Mouse (Mus musculus): Measurements from ENCODE around the gene Unkl.

DNA sequence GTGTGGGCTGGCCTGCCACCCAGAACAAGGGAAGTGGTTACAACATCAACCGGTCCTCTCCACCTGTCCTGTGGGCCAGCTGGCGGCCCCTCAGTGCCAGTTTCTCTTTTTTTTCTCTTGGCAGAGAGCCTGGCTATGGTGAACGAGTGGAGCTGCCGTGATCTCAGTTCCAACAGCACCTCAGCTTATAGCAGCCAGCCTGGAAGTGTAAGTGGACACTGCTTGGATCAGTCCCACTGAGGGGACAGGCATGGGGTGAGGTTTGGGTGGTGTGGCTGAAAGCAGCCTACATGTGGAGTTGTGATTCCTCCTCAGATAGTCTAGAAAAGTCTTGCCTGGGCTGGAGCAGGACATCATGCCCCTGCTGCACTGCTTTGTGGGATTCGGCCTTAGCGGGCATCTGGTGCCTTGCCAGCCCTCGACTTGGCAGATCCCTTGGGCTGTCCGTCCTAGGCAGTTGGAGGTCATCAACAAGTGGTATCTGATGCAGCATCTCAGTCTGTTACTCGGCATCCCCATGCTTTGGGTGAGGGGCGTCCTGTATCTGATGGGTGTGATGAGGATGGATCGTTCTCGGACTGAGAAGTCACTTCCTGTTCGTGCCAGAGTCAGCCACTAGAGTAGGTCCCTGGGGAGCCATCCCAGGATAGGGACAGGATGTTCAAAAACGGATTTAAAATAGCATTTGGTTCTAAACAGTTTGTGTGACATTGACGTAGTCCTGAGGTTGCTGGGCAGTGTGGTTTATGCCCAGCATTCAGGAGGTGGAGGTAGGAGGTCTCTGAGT is 22.7 kb downstream of the Unkl start:
- TF ChIP-seq CTCF (conservative IDR thresholded peaks at IDR 0.05; ENCODE audit: insufficient read depth, insufficient read length, low read depth, low read length) (no peak), POLR2A (IDR thresholded peaks at IDR 0.05; ENCODE audit: low read depth, low read length) (no peak)

All from kidney, adult 2 months (tissue).